In the genomic region with DNA sequence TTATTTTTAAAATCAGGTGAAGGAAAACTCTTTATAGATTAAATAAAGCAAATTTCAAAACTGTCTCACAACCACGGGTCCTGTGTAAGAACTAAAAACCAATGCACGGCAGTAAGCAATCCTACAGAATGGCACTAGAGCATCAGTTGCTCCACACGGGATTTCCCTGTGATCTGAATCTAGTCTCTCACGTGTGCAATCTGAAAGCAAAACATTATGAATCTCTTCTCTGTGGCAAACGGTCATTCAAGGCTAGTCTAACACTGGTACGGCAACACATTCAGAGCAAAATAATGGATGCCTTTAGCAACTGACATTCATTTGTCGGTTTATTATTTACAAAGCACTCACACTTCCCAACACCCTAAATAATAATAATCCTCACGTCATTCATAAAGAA, we compare ENCODE assay signal across 8 mouse cellular contexts. TPM values are rescaled to one million over a fixed set of nuclear protein-coding genes. Genes with fewer than 3 reads are reported as not detected.
DNase-seq lines count a peak whose midpoint lies in the region; ATAC-seq lines count a peak whose summit lies in the region.

No protein-coding gene starts in this region.

- H3K4me2 ChIP-seq in embryonic facial prominence, embryonic 15.5 days (replicated peaks) = peak overlapping the region; percentile 60
- H3K4me2 ChIP-seq in limb, embryonic 12.5 days = peak overlapping the region; percentile 86
- H3K4me2 ChIP-seq in stomach, embryonic 14.5 days (replicated peaks; ENCODE audit: low read depth, low read length) = peak overlapping the region; percentile 88

- 30% methylated on average over 8 of the region's 8 CpGs for WGBS in embryonic facial prominence, embryonic 15.5 days
- WGBS in limb, embryonic 12.5 days = 40% methylated on average over 8 of the region's 8 CpGs
- 35% methylated on average over 8 of the region's 8 CpGs for whole genome bisulfite sequencing in stomach, embryonic 14.5 days

- H3K9ac ChIP-seq in embryonic facial prominence, embryonic 15.5 days = peak overlapping the region; percentile 53
- peak overlapping the region; percentile 79; the same call in 1 of the 2 replicates for H3K9ac ChIP-seq in limb, embryonic 12.5 days (replicated peaks)
- peak overlapping the region; percentile 72 for H3K9ac ChIP-seq in stomach, embryonic 14.5 days (replicated peaks; ENCODE audit: low read depth, low read length)

- DNase-seq in spleen, postnatal 14 days (ENCODE audit: low spot score in 2 of 2) = no peak
- no peak for DNase-seq in gastrocnemius, postnatal 10 days
- DNase-seq in spleen, adult 12 weeks (ENCODE audit: low spot score) = no peak

- no peak overlapping the region for H3K27ac ChIP-seq in embryonic facial prominence, embryonic 15.5 days (replicated peaks)
- H3K27ac ChIP-seq in limb, embryonic 12.5 days = no peak overlapping the region
- H3K27ac ChIP-seq in stomach, embryonic 14.5 days (ENCODE audit: low read length) = no peak overlapping the region

- H3K9me3 ChIP-seq in megakaryocyte, embryonic 14.5 days = no peaks in the 10 kb centered on the region
- no peaks in the 10 kb centered on the region for H3K9me3 ChIP-seq in embryonic facial prominence, embryonic 15.5 days (replicated peaks)
- no peaks in the 10 kb centered on the region for H3K9me3 ChIP-seq in limb, embryonic 12.5 days
- H3K9me3 ChIP-seq in stomach, embryonic 14.5 days (ENCODE audit: control insufficient read depth, low read depth, low read length) = no peaks in the 10 kb centered on the region

- peaks cover 27% of the 10 kb centered on the region for H3K36me3 ChIP-seq in megakaryocyte, embryonic 14.5 days (replicated peaks; ENCODE audit: low read length)
- H3K36me3 ChIP-seq in embryonic facial prominence, embryonic 15.5 days = peaks cover 20% of the 10 kb centered on the region
- peaks cover 31% of the 10 kb centered on the region for H3K36me3 ChIP-seq in limb, embryonic 12.5 days
- H3K36me3 ChIP-seq in stomach, embryonic 14.5 days (ENCODE audit: control insufficient read depth, insufficient read depth, low read length) = peaks cover 20% of the 10 kb centered on the region

- peak overlapping the region; percentile 92 for H3K4me3 ChIP-seq in megakaryocyte, embryonic 14.5 days (replicated peaks)
- H3K4me3 ChIP-seq in embryonic facial prominence, embryonic 15.5 days (replicated peaks) = peak overlapping the region; percentile 83
- H3K4me3 ChIP-seq in limb, embryonic 12.5 days (replicated peaks) = peak overlapping the region; percentile 83
- H3K4me3 ChIP-seq in stomach, embryonic 14.5 days (ENCODE audit: low read depth, low read length) = peak overlapping the region; percentile 79

- peaks cover 41% of the 10 kb centered on the region for H3K4me1 ChIP-seq in megakaryocyte, embryonic 14.5 days
- peaks cover 10% of the 10 kb centered on the region for H3K4me1 ChIP-seq in embryonic facial prominence, embryonic 15.5 days
- H3K4me1 ChIP-seq in limb, embryonic 12.5 days (replicated peaks) = peaks cover 11% of the 10 kb centered on the region
- 0 out of 2 replicates have a peak, but pooled peaks cover 4% of the 10 kb centered on the region for H3K4me1 ChIP-seq in stomach, embryonic 14.5 days (ENCODE audit: control insufficient read depth, insufficient read depth, low read length)

- H3K27me3 ChIP-seq in megakaryocyte, embryonic 14.5 days (replicated peaks) = no peaks in the 10 kb centered on the region
- H3K27me3 ChIP-seq in embryonic facial prominence, embryonic 15.5 days = no peaks in the 10 kb centered on the region
- H3K27me3 ChIP-seq in limb, embryonic 12.5 days = no peaks in the 10 kb centered on the region
- H3K27me3 ChIP-seq in stomach, embryonic 14.5 days (ENCODE audit: control insufficient read depth, insufficient read depth, low read length) = no peaks in the 10 kb centered on the region

- no peak for ATAC-seq in megakaryocyte, adult 5-6 weeks (ENCODE audit: poor library complexity, severe bottlenecking)
- no peak for ATAC-seq in embryonic facial prominence, embryonic 15.5 days (ENCODE audit: insufficient number of reproducible peaks, low FRiP score, low TSS enrichment, low read depth)
- ATAC-seq in limb, embryonic 12.5 days (ENCODE audit: insufficient number of reproducible peaks, insufficient read depth, low FRiP score, low TSS enrichment, low read depth) = no peak
- ATAC-seq in stomach, embryonic 14.5 days (ENCODE audit: insufficient number of reproducible peaks, insufficient read depth, low FRiP score, low read depth) = no peak

RNA-seq across cellular contexts. Expression of a gene that starts 0.8 kb away (rescaled TPM):
- 0.35 TPM in 1 of 2 replicates, not detected in the other for polyA plus RNA-seq in megakaryocyte, embryonic 14.5 days (2012; ENCODE audit: insufficient read depth, low replicate concordance)
- 3.6 and 5.2 TPM in 2 replicates for total RNA-seq in megakaryocyte, adult 5-6 weeks (2015)
- total RNA-seq in megakaryocyte, adult 5-6 weeks (2017) = 10.2 and 10.5 TPM in 2 replicates
- polyA plus RNA-seq in embryonic facial prominence, embryonic 15.5 days (2015; fragmentation: Nextera tagmentation; extraction: Ambion mirVana) = 6.1 and 6.9 TPM in 2 replicates
- polyA plus RNA-seq in limb, embryonic 12.5 days (2016; fragmentation: Nextera tagmentation; extraction: Ambion mirVana) = 10.0 and 11.1 TPM in 2 replicates
- polyA plus RNA-seq in stomach, embryonic 14.5 days (2014; fragmentation: Nextera tagmentation; extraction: Ambion mirVana) = 9.2 and 9.3 TPM in 2 replicates
- 1 to 10 TPM; 6.1 to 8.3 TPM for total RNA-seq in gastrocnemius, postnatal 10 days (2021)

RNA-seq across cellular contexts. Expression of a gene that starts 18.2 kb away (rescaled TPM):
- 0.46 TPM in 1 of 2 replicates, not detected in the other for polyA plus RNA-seq in megakaryocyte, embryonic 14.5 days (2012; ENCODE audit: insufficient read depth, low replicate concordance)
- 1.6 and 2.5 TPM in 2 replicates for total RNA-seq in megakaryocyte, adult 5-6 weeks (2015)
- total RNA-seq in megakaryocyte, adult 5-6 weeks (2017) = 1.5 and 2.8 TPM in 2 replicates
- polyA plus RNA-seq in embryonic facial prominence, embryonic 15.5 days (2015; fragmentation: Nextera tagmentation; extraction: Ambion mirVana) = 2.8 and 3.6 TPM in 2 replicates
- polyA plus RNA-seq in limb, embryonic 12.5 days (2016; fragmentation: Nextera tagmentation; extraction: Ambion mirVana) = 3.2 and 3.6 TPM in 2 replicates
- 3.0 and 3.5 TPM in 2 replicates for polyA plus RNA-seq in stomach, embryonic 14.5 days (2014; fragmentation: Nextera tagmentation; extraction: Ambion mirVana)
- 1 to 10 TPM; 4.2 to 5.3 TPM for total RNA-seq in gastrocnemius, postnatal 10 days (2021)
